Mouse (Mus musculus) intestine, embryonic 14.5 days (tissue): ENCODE results near the gene Srek1. TPM values are rescaled to one million over a fixed set of nuclear protein-coding genes. Genes with fewer than 3 reads are reported as not detected.

Experiments
- ATAC-seq: fragments of 200-750 bp; cut with Nextera tagmentation; replicated peaks from 2 replicates; pipeline ENCODE4 v1.8.0; 2017; ENCODE audit warnings: low read depth, moderate number of reproducible peaks, moderate TSS enrichment, moderate library complexity; ENCODE audit not compliant: low FRiP score, low TSS enrichment
- DNase-seq: peaks from one replicate; pipeline ENCODE4 v3.0.0-alpha.2; 2018; ENCODE audit warnings: low spot score
- H3K27ac ChIP-seq: fragments of 300-500 bp; sonication (generic); 2 replicates; pipeline ENCODE4 v1.5.1; 2014; ENCODE audit warnings: low read depth, mild to moderate bottlenecking, control low read depth
- H3K27me3 ChIP-seq: fragments of 300-500 bp; sonication (generic); replicated peaks from 2 replicates; pipeline ENCODE4 v1.6.1; 2014; ENCODE audit warnings: low read length, control low read depth; ENCODE audit not compliant: control insufficient read depth, insufficient read depth
- H3K36me3 ChIP-seq: fragments of 300-500 bp; sonication (generic); 2 replicates; pipeline ENCODE4 v1.6.1; 2014; ENCODE audit warnings: low read length, control low read depth; ENCODE audit not compliant: control insufficient read depth, insufficient read depth
- H3K4me1 ChIP-seq: fragments of 300-500 bp; sonication (generic); replicated peaks from 2 replicates; pipeline ENCODE4 v1.6.1; 2014; ENCODE audit warnings: low read length, control low read depth, mixed read lengths; ENCODE audit not compliant: control insufficient read depth, insufficient read depth
- H3K4me2 ChIP-seq: fragments of 300-500 bp; sonication (generic); 2 replicates; pipeline ENCODE4 v1.6.1; 2014; ENCODE audit warnings: low read length
- H3K4me3 ChIP-seq: fragments of 300-500 bp; sonication (generic); 2 replicates; pipeline ENCODE4 v1.5.1; 2014; ENCODE audit warnings: low read depth, low read length, control low read depth, mixed read lengths
- H3K9ac ChIP-seq: fragments of 300-500 bp; sonication (generic); 2 replicates; pipeline ENCODE4 v1.6.1; 2014; ENCODE audit warnings: mild to moderate bottlenecking, low read length
- H3K9me3 ChIP-seq: fragments of 300-500 bp; sonication (generic); 2 replicates; pipeline ENCODE4 v1.6.1; 2016; ENCODE audit warnings: low read length, control low read depth; ENCODE audit not compliant: control insufficient read depth
- WGBS: fragments of 180-500 bp; shearing (Covaris S2); extraction: QIAGEN DNeasy Blood & Tissue Kit; methylation state at CpG from one replicate; pipeline ENCODE4 v1.1.7; 2014; 5-methylcytosine and 5-hydroxymethylcytosine counted together
- polyA plus RNA-seq: library from polyadenylated mRNA; unstranded; fragments of >200 nt; fragmentation: Nextera tagmentation; extraction: Ambion mirVana; gene quantifications from 2 replicates; pipeline ENCODE4 v1.2.1, GENCODE M21; 2014

The Srek1 gene
- polyA plus RNA-seq, 1 experiment from 2014 or later: 101 TPM

DNA sequence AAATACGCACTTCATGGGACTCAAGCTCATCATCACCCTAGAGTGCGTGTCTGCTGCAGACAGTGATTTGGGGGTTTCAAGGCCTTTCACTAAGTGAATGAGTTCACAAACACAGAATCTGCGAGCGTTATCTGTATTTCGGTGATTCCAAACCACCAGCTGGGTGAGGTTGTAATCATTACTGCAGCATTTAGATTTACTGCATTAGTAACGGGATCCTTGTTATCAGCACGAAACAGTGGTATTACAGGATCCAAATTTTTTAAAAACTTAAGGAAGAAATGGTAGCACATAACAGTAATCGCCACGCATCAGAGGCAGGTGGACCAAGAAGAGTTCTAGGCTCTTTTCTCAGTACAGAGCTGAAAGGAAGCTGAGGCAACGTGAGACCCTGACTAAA, 12.4 kb downstream of the Srek1 start:
- no peaks in the 10 kb centered on the region for H3K4me1 ChIP-seq
- no peaks in the 10 kb centered on the region for H3K27me3 ChIP-seq
- no peaks in the 10 kb centered on the region for H3K9me3 ChIP-seq
- no peak overlapping the region for H3K27ac ChIP-seq
- DNase-seq (no peak), ATAC-seq (no peak)
- peaks cover 80% of the 10 kb centered on the region for H3K36me3 ChIP-seq
- no peak overlapping the region for H3K4me3 ChIP-seq
- H3K4me2 ChIP-seq: no peak overlapping the region
- no peak overlapping the region for H3K9ac ChIP-seq
- WGBS: 91% methylated on average over 10 of the region's 10 CpGs

DNA sequence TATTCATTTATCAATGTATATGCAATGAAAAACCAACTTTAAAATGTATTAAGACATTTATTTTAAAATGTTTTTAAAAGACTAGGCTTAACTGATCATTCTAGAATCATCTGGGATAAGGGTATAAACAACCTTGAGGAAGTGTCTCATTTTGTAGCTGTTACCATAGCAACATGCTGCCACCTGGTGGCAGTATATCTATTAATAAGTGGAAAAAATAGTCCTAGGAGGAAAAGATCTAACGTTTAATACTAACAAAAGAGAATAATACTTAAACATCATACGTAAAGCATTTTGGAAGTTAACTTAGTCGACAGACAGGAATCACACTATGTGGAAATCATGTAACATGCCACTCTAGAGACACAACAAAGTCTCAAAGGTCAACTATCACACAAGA, 23.0 kb downstream of the Srek1 start:
- no peak for DNase-seq
- Histone ChIP-seq H3K27me3 (no peaks in the 10 kb centered on the region), H3K9ac (no peak overlapping the region), H3K9me3 (no peaks in the 10 kb centered on the region), H3K36me3 (peaks cover 89% of the 10 kb centered on the region), H3K4me1 (no peaks in the 10 kb centered on the region), H3K27ac (no peak overlapping the region), H3K4me3 (no peak overlapping the region), H3K4me2 (no peak overlapping the region)
- ATAC-seq: no peak
- WGBS: 40% methylated on average over 3 of the region's 3 CpGs

DNA sequence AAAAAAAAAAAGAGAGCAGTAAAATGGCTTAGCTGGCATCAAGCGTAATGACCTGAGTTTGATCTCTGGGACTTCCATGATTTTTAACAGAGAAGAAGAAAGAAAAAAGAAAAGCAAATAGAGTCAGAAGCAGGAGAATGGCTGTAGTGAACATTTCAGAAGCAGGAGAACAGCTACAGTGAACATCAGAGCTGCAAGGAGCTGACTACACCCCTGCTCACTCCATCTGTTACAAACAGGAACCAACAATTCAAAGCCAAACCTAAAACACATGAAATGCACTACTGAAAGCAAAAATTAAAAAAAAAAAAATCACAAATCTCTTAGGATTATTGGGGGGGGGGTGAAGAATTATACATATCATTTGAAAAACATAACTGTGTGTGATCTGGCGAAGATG, 28.7 kb downstream of the Srek1 start:
- H3K4me2 ChIP-seq: no peak overlapping the region
- H3K4me3 ChIP-seq: no peak overlapping the region
- no peaks in the 10 kb centered on the region for H3K9me3 ChIP-seq
- H3K9ac ChIP-seq: no peak overlapping the region
- ATAC-seq (no peak), DNase-seq (no peak)
- H3K36me3 ChIP-seq: peaks cover 97% of the 10 kb centered on the region
- no peaks in the 10 kb centered on the region for H3K27me3 ChIP-seq
- no peaks in the 10 kb centered on the region for H3K4me1 ChIP-seq
- 90% methylated on average over 2 of the region's 2 CpGs for WGBS
- no peak overlapping the region for H3K27ac ChIP-seq

DNA sequence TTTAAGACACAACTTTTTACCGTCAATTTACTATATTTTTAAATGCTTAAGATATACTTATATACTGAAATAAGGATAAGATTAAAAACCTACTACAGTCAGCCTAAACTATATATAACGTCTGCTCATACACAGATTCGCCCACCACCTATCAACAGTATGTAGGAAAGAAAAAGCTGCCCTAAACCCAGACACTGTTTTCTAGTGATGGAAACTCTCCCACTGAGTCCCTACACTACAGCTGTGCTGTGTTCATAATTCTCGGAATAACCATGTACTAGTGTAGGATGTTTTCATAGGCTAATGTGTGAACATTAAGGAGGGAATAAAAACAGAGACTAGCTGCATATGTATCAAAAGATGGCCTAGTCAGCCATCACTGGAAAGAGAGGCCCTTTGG, 29.2 kb downstream of the Srek1 start:
- ATAC-seq (no peak), DNase-seq (no peak)
- Histone ChIP-seq H3K27me3 (no peaks in the 10 kb centered on the region), H3K9me3 (no peaks in the 10 kb centered on the region), H3K4me3 (no peak overlapping the region), H3K27ac (no peak overlapping the region), H3K9ac (no peak overlapping the region), H3K4me1 (no peaks in the 10 kb centered on the region), H3K4me2 (no peak overlapping the region), H3K36me3 (peaks cover 95% of the 10 kb centered on the region)
- WGBS: 95% methylated on average over 4 of the region's 4 CpGs

DNA sequence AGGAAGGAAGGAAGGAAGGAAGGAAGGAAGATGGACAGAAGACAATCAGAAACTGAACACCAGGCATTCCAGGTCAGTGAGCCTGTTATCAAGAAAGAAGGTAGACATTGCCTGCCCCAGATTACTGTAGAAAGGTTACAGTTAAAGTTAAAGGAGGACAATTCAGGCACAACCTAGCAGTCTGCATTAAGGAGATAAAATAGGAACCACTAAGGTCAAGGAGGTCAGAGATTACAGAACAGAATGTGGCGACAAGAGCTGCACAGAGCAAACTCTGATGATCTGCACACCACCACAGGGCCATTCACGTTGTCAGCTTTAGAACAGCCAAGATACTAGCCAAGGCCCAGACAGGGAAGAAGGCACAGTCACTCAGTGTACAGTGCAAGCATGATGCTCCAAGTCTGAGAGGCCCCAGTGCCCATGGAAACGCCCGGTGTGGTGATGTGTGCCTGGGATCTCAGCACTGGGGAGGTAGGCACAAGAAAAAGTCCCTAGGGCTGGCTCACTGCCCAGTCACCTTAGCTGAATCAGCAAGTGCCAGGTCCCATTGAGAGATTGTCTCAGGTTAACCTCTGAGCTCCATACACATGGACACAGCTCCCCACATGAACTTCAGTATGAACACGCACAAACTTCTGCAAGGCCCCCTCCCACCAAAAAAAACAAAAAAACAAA, 38.9 kb downstream of the Srek1 start:
- ATAC-seq (no peak; the same call in 1 of the 2 replicates), DNase-seq (no peak)
- Histone ChIP-seq H3K4me2 (no peak overlapping the region), H3K27ac (no peak overlapping the region), H3K36me3 (peaks cover 41% of the 10 kb centered on the region), H3K4me1 (no peaks in the 10 kb centered on the region), H3K9ac (no peak overlapping the region), H3K4me3 (no peak overlapping the region), H3K27me3 (no peaks in the 10 kb centered on the region), H3K9me3 (no peaks in the 10 kb centered on the region)
- 86% methylated on average over 5 of the region's 5 CpGs for WGBS

DNA sequence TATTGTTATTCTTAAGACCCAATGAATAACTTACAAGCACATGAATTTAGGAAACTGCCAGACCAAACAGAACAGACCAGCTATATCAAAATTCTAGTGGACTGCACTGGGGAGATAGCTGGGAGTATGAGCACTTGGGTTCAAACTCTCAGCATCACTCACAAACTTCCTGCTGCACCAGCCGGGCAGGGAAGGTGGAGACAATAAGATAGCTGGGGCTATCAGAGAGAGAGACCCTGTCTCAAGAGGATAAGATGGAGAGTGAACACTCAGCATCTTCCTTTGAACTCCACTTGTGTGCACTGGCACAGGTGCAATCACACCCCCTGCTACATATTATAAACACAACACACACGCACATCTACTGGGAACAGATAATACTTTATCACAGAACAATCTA, 47.5 kb downstream of the Srek1 start:
- Histone ChIP-seq H3K4me1 (no peaks in the 10 kb centered on the region), H3K27me3 (no peaks in the 10 kb centered on the region), H3K9me3 (no peaks in the 10 kb centered on the region), H3K27ac (no peak overlapping the region), H3K4me2 (no peak overlapping the region), H3K4me3 (no peak overlapping the region), H3K36me3 (no peaks in the 10 kb centered on the region), H3K9ac (no peak overlapping the region)
- ATAC-seq: no peak
- no peak for DNase-seq
- WGBS: 77% methylated on average over 2 of the region's 2 CpGs

DNA sequence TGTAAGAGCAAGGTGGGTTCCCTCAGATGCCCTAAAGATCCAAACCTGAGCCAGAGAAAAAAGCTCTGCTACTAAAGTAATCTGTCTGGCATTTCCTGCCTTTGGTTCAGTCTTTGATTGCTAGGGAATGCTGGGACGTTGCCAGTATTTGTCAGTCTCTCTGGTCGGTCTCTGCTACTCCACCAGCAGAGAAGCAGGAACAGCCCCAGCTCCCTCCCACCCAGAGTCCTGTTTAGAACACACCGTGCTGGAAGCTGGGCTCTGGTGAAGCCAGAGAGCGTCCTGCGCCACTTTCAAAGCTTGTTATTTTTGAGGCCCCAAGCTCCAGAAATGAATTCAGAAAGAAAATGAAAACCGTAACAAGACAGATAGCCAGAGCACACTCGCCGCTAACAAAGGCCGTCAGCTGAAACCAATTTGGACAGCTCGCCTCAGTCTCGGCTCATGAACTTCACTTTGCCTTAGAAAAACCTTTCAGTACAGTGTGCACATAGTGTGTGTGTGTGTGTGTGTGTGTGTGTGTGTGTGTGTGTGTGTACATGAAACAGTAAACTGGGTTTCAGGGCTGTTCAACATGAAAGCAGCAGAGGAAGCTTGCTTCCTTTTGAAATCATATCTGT, 62.9 kb downstream of the Srek1 start:
- peak; percentile 48 for DNase-seq
- H3K9me3 ChIP-seq: no peaks in the 10 kb centered on the region
- H3K27ac ChIP-seq: no peak overlapping the region
- no peak overlapping the region for H3K4me3 ChIP-seq
- no peaks in the 10 kb centered on the region for H3K27me3 ChIP-seq
- H3K4me1 ChIP-seq: no peaks in the 10 kb centered on the region; the same call in 1 of the 2 replicates
- no peaks in the 10 kb centered on the region for H3K36me3 ChIP-seq
- 59% methylated on average over 11 of the region's 11 CpGs for WGBS
- no peak overlapping the region for H3K9ac ChIP-seq
- no peak overlapping the region for H3K4me2 ChIP-seq
- ATAC-seq: no peak

DNA sequence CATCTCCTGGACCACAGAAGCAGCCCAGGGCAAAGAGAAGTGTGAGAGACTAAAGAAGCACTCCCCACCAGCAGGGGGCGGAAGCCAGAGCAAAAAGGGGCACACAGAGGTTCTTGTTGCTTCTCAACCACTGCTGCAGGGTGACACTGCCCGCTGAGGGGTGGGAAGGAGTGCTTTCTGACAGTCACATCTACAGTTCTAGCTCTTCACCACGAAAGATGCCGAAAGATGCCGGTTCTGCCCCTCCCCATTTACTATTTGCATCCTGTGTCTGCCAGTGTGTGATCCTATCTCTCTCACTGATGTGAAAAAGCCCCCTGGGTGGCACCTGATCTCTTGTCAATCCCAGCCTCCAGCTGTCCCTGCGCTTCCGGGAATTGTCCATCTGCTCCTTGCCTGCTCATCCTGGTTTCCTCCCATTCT, 64.0 kb downstream of the Srek1 start:
- no peak overlapping the region for H3K9ac ChIP-seq
- no peaks in the 10 kb centered on the region for H3K9me3 ChIP-seq
- no peaks in the 10 kb centered on the region for H3K27me3 ChIP-seq
- no peak overlapping the region for H3K27ac ChIP-seq
- no peak overlapping the region for H3K4me2 ChIP-seq
- no peak overlapping the region for H3K4me3 ChIP-seq
- WGBS: 41% methylated on average over 7 of the region's 7 CpGs
- no peaks in the 10 kb centered on the region for H3K36me3 ChIP-seq
- ATAC-seq: no peak
- peak; percentile 51 for DNase-seq
- H3K4me1 ChIP-seq: no peaks in the 10 kb centered on the region; the same call in 1 of the 2 replicates
